Mouse (Mus musculus): ENCODE measurements around the gene Atp6v0b.

DNA sequence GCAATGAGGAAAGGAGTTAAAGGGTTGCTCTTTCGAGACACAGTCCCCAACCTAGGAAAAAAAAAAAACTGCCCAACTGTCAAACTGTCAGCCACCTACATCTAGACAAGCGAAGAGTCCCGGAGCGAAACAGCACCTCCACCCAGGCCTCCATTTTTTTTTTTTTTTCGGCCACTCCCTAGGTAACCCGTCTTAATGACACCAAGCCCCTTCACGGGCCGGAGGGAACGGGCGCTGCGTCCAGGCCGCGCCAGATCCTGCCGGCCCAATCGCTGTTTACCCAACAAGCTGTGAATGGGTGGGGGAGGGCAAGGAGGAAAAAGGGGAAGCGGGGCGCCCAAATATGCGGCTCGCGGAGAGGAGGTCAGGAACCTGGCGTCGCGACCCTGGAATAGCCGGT is 489 bp downstream of the Atp6v0b start:
- TF ChIP-seq CTCF (IDR thresholded peaks at IDR 0.05; ENCODE audit: borderline replicate concordance, control insufficient read depth, extremely low read depth, insufficient read depth, low read length, poor library complexity) (no peak), POLR2A (IDR thresholded peaks at IDR 0.05; ENCODE audit: control insufficient read depth, extremely low read depth, insufficient read depth, low read length, poor library complexity) (no peak)
